Mouse (Mus musculus): ENCODE results near the gene Cfap58.

DNA sequence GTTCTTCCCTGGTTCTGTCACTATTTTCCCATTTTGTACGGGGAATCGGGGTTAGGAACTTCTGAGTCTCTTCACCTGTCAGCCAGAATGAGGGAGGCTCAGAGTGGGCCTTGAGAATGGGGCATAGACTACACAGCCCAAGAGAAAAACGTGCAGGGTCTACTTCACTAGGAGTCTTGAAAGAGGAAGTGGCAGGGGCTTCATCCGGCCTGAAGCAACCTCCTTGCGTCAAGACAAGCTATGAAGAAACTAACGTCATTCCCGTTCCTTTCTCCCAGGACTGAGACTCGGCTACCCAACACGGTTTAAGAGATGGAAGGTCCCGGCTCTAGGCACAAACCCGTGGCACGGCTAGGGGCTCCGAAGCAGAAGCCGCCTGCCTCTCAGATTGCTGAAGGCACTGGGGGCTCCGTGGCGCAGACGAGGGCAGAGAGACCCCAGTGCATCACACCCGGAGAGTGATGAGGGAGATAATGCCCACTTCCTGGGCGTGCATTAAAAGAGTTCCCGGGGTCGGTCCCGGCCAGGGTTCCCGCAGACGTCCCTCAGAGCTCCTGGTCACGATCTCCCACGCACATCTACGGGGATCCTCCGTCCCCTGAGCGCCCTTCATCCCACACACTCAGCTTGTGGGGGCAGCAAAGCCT, 18.9 kb upstream of the Cfap58 start:
- no peak for TF ChIP-seq CTCF (IDR thresholded peaks at IDR 0.05; ENCODE audit: low read depth, low read length)
- TF ChIP-seq POLR2A (IDR thresholded peaks at IDR 0.05; ENCODE audit: extremely low read depth, insufficient read depth, low read length) = no peak
